Mouse (Mus musculus) stomach, postnatal 0 days (tissue): ENCODE data around the gene Rasl10b. TPM values are rescaled to one million over a fixed set of nuclear protein-coding genes. Genes with fewer than 3 reads are reported as not detected.

Source experiments
- ATAC-seq: fragments of 200-750 bp; cut with Nextera tagmentation; 2 replicates; pipeline ENCODE4 v1.8.0; 2017; ENCODE audit not compliant: low FRiP score, low TSS enrichment
- DNase-seq: peaks from one replicate; pipeline ENCODE4 v3.0.0-alpha.2; 2016; ENCODE audit warnings: low spot score
- H3K27ac ChIP-seq: fragments of 300-500 bp; sonication (generic); replicated peaks from 2 replicates; pipeline ENCODE4 v1.5.1; 2014; ENCODE audit warnings: mild to moderate bottlenecking, control low read depth
- H3K27me3 ChIP-seq: fragments of 300-500 bp; sonication (generic); 2 replicates; pipeline ENCODE4 v1.6.1; 2014; ENCODE audit warnings: low read length; ENCODE audit not compliant: control insufficient read depth, insufficient read depth
- H3K36me3 ChIP-seq: fragments of 300-500 bp; sonication (generic); 2 replicates; pipeline ENCODE4 v1.6.1; 2014; ENCODE audit warnings: low read length, mixed read lengths; ENCODE audit not compliant: control insufficient read depth, insufficient read depth
- H3K4me1 ChIP-seq: fragments of 300-500 bp; sonication (generic); replicated peaks from 2 replicates; pipeline ENCODE4 v1.6.1; 2014; ENCODE audit warnings: antibody characterized with exemption; ENCODE audit not compliant: control insufficient read depth, insufficient read depth
- H3K4me2 ChIP-seq: fragments of 300-500 bp; sonication (generic); replicated peaks from 2 replicates; pipeline ENCODE4 v1.6.1; 2014; ENCODE audit warnings: low read depth, mild to moderate bottlenecking, control low read depth, moderate library complexity
- H3K4me3 ChIP-seq: fragments of 300-500 bp; sonication (generic); 2 replicates; pipeline ENCODE4 v1.5.1; 2014; ENCODE audit warnings: low read depth, low read length, control low read depth
- H3K9ac ChIP-seq: fragments of 300-500 bp; sonication (generic); 2 replicates; pipeline ENCODE4 v1.6.1; 2014; ENCODE audit warnings: mild to moderate bottlenecking, low read length, control low read depth, mixed read lengths
- H3K9me3 ChIP-seq: fragments of 300-500 bp; sonication (generic); 2 replicates; pipeline ENCODE4 v1.6.1; 2016; ENCODE audit warnings: low read length; ENCODE audit not compliant: control insufficient read depth
- CTCF ChIP-seq: IDR thresholded peaks from 2 replicates; pipeline ENCODE4 v1.5.1; 2016; ENCODE audit warnings: antibody characterized with exemption, low read depth, mild to moderate bottlenecking, moderate library complexity
- EP300 ChIP-seq: optimal IDR thresholded peaks from 2 replicates; pipeline ENCODE3; 2016; ENCODE audit warnings: antibody characterized with exemption
- WGBS: fragments of 180-500 bp; shearing (Covaris S2); extraction: QIAGEN DNeasy Blood & Tissue Kit; methylation state at CpG from one replicate; pipeline ENCODE4 v1.1.7; 2014; 5-methylcytosine and 5-hydroxymethylcytosine counted together
- polyA plus RNA-seq: library from polyadenylated mRNA; unstranded; fragments of >200 nt; fragmentation: Nextera tagmentation; extraction: Ambion mirVana; gene quantifications from 2 replicates; pipeline ENCODE4 v1.2.1, GENCODE M21; 2015

Gene Rasl10b
- polyA plus RNA-seq: 0.69 and 1.1 TPM in 2 replicates

GRCm38 (mm10) chr11:83409087-83409754 lies at the start of gene Rasl10b:
TSS of gene Rasl10b (plus strand) at chr11:83409137.
- H3K4me2 ChIP-seq: peak within 1 kb of the TSS; percentile 86
- H3K9ac ChIP-seq: peak within 1 kb of the TSS; percentile 56
- no peak within 1 kb of the TSS for H3K27ac ChIP-seq
- DNase-seq: peak; percentile 24
- no peaks in the 10 kb centered on the region for H3K4me1 ChIP-seq
- TF ChIP-seq EP300 (no peak), CTCF (no peak)
- no peaks in the 10 kb centered on the region for H3K27me3 ChIP-seq
- no peaks in the 10 kb centered on the region for H3K36me3 ChIP-seq
- peak; percentile 56 for ATAC-seq
- no peaks in the 10 kb centered on the region for H3K9me3 ChIP-seq
- H3K4me3 ChIP-seq: peak within 1 kb of the TSS; percentile 54
- WGBS: under 1% methylated on average over 16 of the region's 44 CpGs

- Histone ChIP-seq H3K27ac (no peak overlapping the region), H3K4me2 (no peak overlapping the region), H3K4me3 (no peak overlapping the region), H3K9ac (no peak overlapping the region), H3K4me1 (no peaks in the 10 kb centered on the region), H3K36me3 (peaks cover 5% of the 10 kb centered on the region; the same call in 1 of the 2 replicates), H3K9me3 (no peaks in the 10 kb centered on the region), H3K27me3 (no peaks in the 10 kb centered on the region)
- TF ChIP-seq CTCF (no peak), EP300 (no peak)
- ATAC-seq (no peak), DNase-seq (no peak)
- WGBS: 93% methylated on average over 6 of the region's 6 CpGs
These were observed 44.3 kb upstream of the Rasl10b start for GRCm38 (mm10) chr11:83364656-83365055.

GRCm38 (mm10) chr11:83371267-83371666 lies 37.7 kb upstream of the Rasl10b start:
- no peaks in the 10 kb centered on the region for H3K4me1 ChIP-seq
- H3K4me2 ChIP-seq: no peak overlapping the region
- H3K9me3 ChIP-seq: no peaks in the 10 kb centered on the region
- WGBS: 91% methylated on average over 4 of the region's 4 CpGs
- H3K27ac ChIP-seq: no peak overlapping the region
- TF ChIP-seq CTCF (no peak), EP300 (no peak)
- no peak overlapping the region for H3K4me3 ChIP-seq
- DNase-seq: no peak
- no peak overlapping the region for H3K9ac ChIP-seq
- H3K27me3 ChIP-seq: no peaks in the 10 kb centered on the region
- peaks cover 7% of the 10 kb centered on the region for H3K36me3 ChIP-seq
- ATAC-seq: no peak

- ATAC-seq (no peak), DNase-seq (no peak)
- no peak overlapping the region for H3K4me3 ChIP-seq
- H3K27ac ChIP-seq: no peak overlapping the region
- WGBS: 62% methylated on average over 7 of the region's 7 CpGs
- no peaks in the 10 kb centered on the region for H3K9me3 ChIP-seq
- no peaks in the 10 kb centered on the region for H3K27me3 ChIP-seq
- TF ChIP-seq EP300 (no peak), CTCF (no peak)
- no peak overlapping the region for H3K9ac ChIP-seq
- H3K4me1 ChIP-seq: no peaks in the 10 kb centered on the region
- peaks cover 2% of the 10 kb centered on the region; the same call in 1 of the 2 replicates for H3K36me3 ChIP-seq
- no peak overlapping the region for H3K4me2 ChIP-seq
These were observed 29.1 kb upstream of the Rasl10b start for GRCm38 (mm10) chr11:83379745-83380341.

GRCm38 (mm10) chr11:83382876-83383531 lies 25.9 kb upstream of the Rasl10b start:
- H3K9me3 ChIP-seq: no peaks in the 10 kb centered on the region
- ATAC-seq (no peak), DNase-seq (no peak)
- H3K4me2 ChIP-seq: no peak overlapping the region
- no peak overlapping the region for H3K4me3 ChIP-seq
- TF ChIP-seq CTCF: no peak
- TF ChIP-seq EP300: no peak
- WGBS: 68% methylated on average over 9 of the region's 9 CpGs
- no peaks in the 10 kb centered on the region for H3K4me1 ChIP-seq
- H3K36me3 ChIP-seq: peaks cover 2% of the 10 kb centered on the region; the same call in 1 of the 2 replicates
- H3K27ac ChIP-seq: no peak overlapping the region
- no peaks in the 10 kb centered on the region for H3K27me3 ChIP-seq
- no peak overlapping the region for H3K9ac ChIP-seq

GRCm38 (mm10) chr11:83383532-83383887 lies 25.4 kb upstream of the Rasl10b start:
- Histone ChIP-seq H3K4me3 (no peak overlapping the region), H3K27me3 (no peaks in the 10 kb centered on the region), H3K9me3 (no peaks in the 10 kb centered on the region), H3K4me1 (no peaks in the 10 kb centered on the region), H3K4me2 (no peak overlapping the region), H3K27ac (no peak overlapping the region), H3K9ac (no peak overlapping the region), H3K36me3 (peaks cover 2% of the 10 kb centered on the region; the same call in 1 of the 2 replicates)
- DNase-seq (no peak), ATAC-seq (no peak)
- no peak for TF ChIP-seq CTCF
- TF ChIP-seq EP300: no peak
- 86% methylated on average over 1 of the region's 1 CpGs for WGBS
